Mouse (Mus musculus): ENCODE measurements around the gene Znrf4.
A peak's percentile ranks its signal among the peaks of the same experiment; 100 is the strongest.

The Znrf4 gene

GRCm38 (mm10) chr17:56488028-56488427 lies 24.2 kb downstream of the Znrf4 start:
- DNase-seq (ENCODE audit: inconsistent ontology term): no peak

GRCm38 (mm10) chr17:56487441-56487888 lies 24.8 kb downstream of the Znrf4 start:
- DNase-seq (ENCODE audit: inconsistent ontology term): no peak

GRCm38 (mm10) chr17:56485926-56486325 lies 26.3 kb downstream of the Znrf4 start:
- no peak for DNase-seq (ENCODE audit: inconsistent ontology term)

GRCm38 (mm10) chr17:56485118-56485517 lies 27.1 kb downstream of the Znrf4 start:
- DNase-seq (ENCODE audit: inconsistent ontology term): no peak

GRCm38 (mm10) chr17:56482671-56483070 lies 29.6 kb downstream of the Znrf4 start:
- no peak for DNase-seq (ENCODE audit: inconsistent ontology term)

GRCm38 (mm10) chr17:56479358-56479757 lies 32.9 kb downstream of the Znrf4 start:
- DNase-seq (ENCODE audit: inconsistent ontology term): no peak

GRCm38 (mm10) chr17:56478191-56478611 lies 34.0 kb downstream of the Znrf4 start:
- DNase-seq (ENCODE audit: inconsistent ontology term): no peak

- no peak for DNase-seq (ENCODE audit: inconsistent ontology term)
These were observed 34.9 kb downstream of the Znrf4 start for GRCm38 (mm10) chr17:56477191-56477818.

- DNase-seq (ENCODE audit: inconsistent ontology term): peak; percentile 96
These were observed 35.9 kb downstream of the Znrf4 start, which contains the start of gene Ptprs for GRCm38 (mm10) chr17:56476402-56476752. Gene Ptprs, minus strand, starts transcription at chr17:56476483.

GRCm38 (mm10) chr17:56475584-56476401 lies 36.4 kb downstream of the Znrf4 start:
- DNase-seq (ENCODE audit: inconsistent ontology term): no peak

- DNase-seq (ENCODE audit: inconsistent ontology term): peak; percentile 71
These were observed 37.2 kb downstream of the Znrf4 start for GRCm38 (mm10) chr17:56474831-56475581.

- DNase-seq (ENCODE audit: inconsistent ontology term): no peak
These were observed 37.9 kb downstream of the Znrf4 start for GRCm38 (mm10) chr17:56474311-56474830.

- no peak for DNase-seq (ENCODE audit: inconsistent ontology term)
These were observed 38.7 kb downstream of the Znrf4 start for GRCm38 (mm10) chr17:56473611-56473905.

GRCm38 (mm10) chr17:56472733-56473610 lies 39.3 kb downstream of the Znrf4 start:
- DNase-seq (ENCODE audit: inconsistent ontology term): peak; percentile 83

GRCm38 (mm10) chr17:56472121-56472520 lies 40.1 kb downstream of the Znrf4 start:
- peak; percentile 66 for DNase-seq (ENCODE audit: inconsistent ontology term)

- no peak for DNase-seq (ENCODE audit: inconsistent ontology term)
These were observed 41.1 kb downstream of the Znrf4 start for GRCm38 (mm10) chr17:56471136-56471535.

GRCm38 (mm10) chr17:56470571-56470970 lies 41.7 kb downstream of the Znrf4 start:
- DNase-seq (ENCODE audit: inconsistent ontology term): no peak

GRCm38 (mm10) chr17:56470001-56470436 lies 42.2 kb downstream of the Znrf4 start:
- no peak for DNase-seq (ENCODE audit: inconsistent ontology term)

- no peak for DNase-seq (ENCODE audit: inconsistent ontology term)
These were observed 43.0 kb downstream of the Znrf4 start for GRCm38 (mm10) chr17:56469275-56469674.

GRCm38 (mm10) chr17:56468870-56469269 lies 43.4 kb downstream of the Znrf4 start:
- DNase-seq (ENCODE audit: inconsistent ontology term): peak; percentile 75

GRCm38 (mm10) chr17:56468380-56468779 lies 43.9 kb downstream of the Znrf4 start:
- DNase-seq (ENCODE audit: inconsistent ontology term): no peak

Measured in Muller cell, postnatal 12 days (primary cell).